Mouse (Mus musculus): Measurements from ENCODE around the gene Pcbp2. TPM values are rescaled to one million over a fixed set of nuclear protein-coding genes. Genes with fewer than 3 reads are reported as not detected.
A peak's percentile ranks its signal among the peaks of the same experiment; 100 is the strongest.

The Pcbp2 gene
- polyA plus RNA-seq, 1 experiment from 2014 or later: 302 TPM

DNA sequence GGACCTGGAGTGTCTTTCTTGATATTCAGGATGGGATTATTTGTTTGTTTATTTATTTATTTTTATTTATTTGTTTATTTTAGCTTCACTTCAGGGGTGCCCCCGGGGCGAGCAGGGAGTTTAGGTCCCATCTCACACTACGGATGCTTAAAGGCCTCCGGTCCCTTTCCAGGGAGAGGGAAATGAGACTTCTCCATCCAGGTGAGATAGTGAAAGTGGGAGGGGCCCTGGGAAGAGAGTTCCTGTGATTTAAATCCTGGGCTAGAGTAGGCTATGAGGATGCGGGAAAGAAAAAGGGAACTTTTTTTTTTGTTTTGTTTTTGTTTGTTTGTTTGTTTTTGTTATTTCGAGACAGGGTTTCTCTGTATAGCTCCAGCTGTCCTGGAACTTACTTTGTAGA lies 11.0 kb upstream of the Pcbp2 start:
- Histone ChIP-seq H3K4me1 (ENCODE audit: control insufficient read depth, insufficient read depth, low read length) (0 out of 2 replicates have a peak, but pooled peaks cover 4% of the 10 kb centered on the region), H3K9me3 (ENCODE audit: control insufficient read depth, low read depth, low read length) (no peaks in the 10 kb centered on the region), H3K27me3 (ENCODE audit: control insufficient read depth, insufficient read depth, low read length) (no peaks in the 10 kb centered on the region), H3K36me3 (ENCODE audit: control insufficient read depth, insufficient read depth, low read length) (no peaks in the 10 kb centered on the region), H3K27ac (ENCODE audit: low read length) (no peak overlapping the region; the same call in 1 of the 2 replicates), H3K9ac (replicated peaks; ENCODE audit: low read depth, low read length) (no peak overlapping the region), H3K4me2 (replicated peaks; ENCODE audit: low read depth, low read length) (peak overlapping the region; percentile 55), H3K4me3 (ENCODE audit: low read depth, low read length) (peak overlapping the region; percentile 37)
- no peak for ATAC-seq (ENCODE audit: insufficient number of reproducible peaks, insufficient read depth, low FRiP score, low read depth)
- WGBS: 30% methylated on average over 6 of the region's 6 CpGs

GRCm38 (mm10) chr15:102459847-102460246 lies 10.5 kb upstream of the Pcbp2 start:
- ATAC-seq (ENCODE audit: insufficient number of reproducible peaks, insufficient read depth, low FRiP score, low read depth): no peak
- no peaks in the 10 kb centered on the region for H3K27me3 ChIP-seq (ENCODE audit: control insufficient read depth, insufficient read depth, low read length)
- no peaks in the 10 kb centered on the region for H3K36me3 ChIP-seq (ENCODE audit: control insufficient read depth, insufficient read depth, low read length)
- 0 out of 2 replicates have a peak, but pooled peaks cover 4% of the 10 kb centered on the region for H3K4me1 ChIP-seq (ENCODE audit: control insufficient read depth, insufficient read depth, low read length)
- 66% methylated on average over 5 of the region's 5 CpGs for WGBS
- no peaks in the 10 kb centered on the region for H3K9me3 ChIP-seq (ENCODE audit: control insufficient read depth, low read depth, low read length)
- H3K9ac ChIP-seq (replicated peaks; ENCODE audit: low read depth, low read length): no peak overlapping the region
- H3K4me3 ChIP-seq (ENCODE audit: low read depth, low read length): peak overlapping the region; percentile 37; the same call in 1 of the 2 replicates
- H3K4me2 ChIP-seq (replicated peaks; ENCODE audit: low read depth, low read length): peak overlapping the region; percentile 55
- H3K27ac ChIP-seq (ENCODE audit: low read length): no peak overlapping the region

GRCm38 (mm10) chr15:102460409-102460808 lies 9.9 kb upstream of the Pcbp2 start:
- no peak overlapping the region for H3K27ac ChIP-seq (ENCODE audit: low read length)
- H3K36me3 ChIP-seq (ENCODE audit: control insufficient read depth, insufficient read depth, low read length): no peaks in the 10 kb centered on the region
- ATAC-seq (ENCODE audit: insufficient number of reproducible peaks, insufficient read depth, low FRiP score, low read depth): no peak
- no peak overlapping the region for H3K9ac ChIP-seq (replicated peaks; ENCODE audit: low read depth, low read length)
- H3K4me2 ChIP-seq (replicated peaks; ENCODE audit: low read depth, low read length): peak overlapping the region; percentile 55
- H3K4me1 ChIP-seq (ENCODE audit: control insufficient read depth, insufficient read depth, low read length): 0 out of 2 replicates have a peak, but pooled peaks cover 4% of the 10 kb centered on the region
- no peaks in the 10 kb centered on the region for H3K9me3 ChIP-seq (ENCODE audit: control insufficient read depth, low read depth, low read length)
- H3K27me3 ChIP-seq (ENCODE audit: control insufficient read depth, insufficient read depth, low read length): no peaks in the 10 kb centered on the region
- WGBS: 80% methylated on average over 12 of the region's 12 CpGs
- H3K4me3 ChIP-seq (ENCODE audit: low read depth, low read length): 0 out of 2 replicates have a peak overlapping the region, but pooled peaks have one; percentile 37

DNA sequence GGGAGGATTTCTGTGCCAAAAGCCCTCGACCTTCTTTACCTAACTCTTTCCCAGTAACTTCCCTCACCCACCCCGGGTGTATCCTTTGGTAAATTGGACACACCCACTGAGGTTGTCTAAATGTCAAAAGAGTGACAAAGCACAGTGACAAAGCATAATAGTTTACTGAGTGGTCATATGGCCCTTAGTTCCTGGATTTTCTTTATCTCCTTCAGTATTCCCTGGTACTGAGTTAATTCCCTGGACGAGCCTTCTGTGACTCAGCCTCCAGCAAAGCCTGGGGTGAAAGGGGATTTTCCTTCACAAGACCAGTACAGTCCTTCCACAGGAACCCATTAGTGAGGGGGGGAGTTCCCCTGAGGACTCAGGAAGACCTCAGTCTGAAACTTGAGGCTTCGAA lies 9.4 kb upstream of the Pcbp2 start:
- 59% methylated on average over 4 of the region's 4 CpGs for WGBS
- 0 out of 2 replicates have a peak overlapping the region, but pooled peaks have one; percentile 55 for H3K4me2 ChIP-seq (replicated peaks; ENCODE audit: low read depth, low read length)
- no peak overlapping the region for H3K27ac ChIP-seq (ENCODE audit: low read length)
- no peak for ATAC-seq (ENCODE audit: insufficient number of reproducible peaks, insufficient read depth, low FRiP score, low read depth)
- H3K27me3 ChIP-seq (ENCODE audit: control insufficient read depth, insufficient read depth, low read length): no peaks in the 10 kb centered on the region
- 0 out of 2 replicates have a peak, but pooled peaks cover 4% of the 10 kb centered on the region for H3K4me1 ChIP-seq (ENCODE audit: control insufficient read depth, insufficient read depth, low read length)
- H3K36me3 ChIP-seq (ENCODE audit: control insufficient read depth, insufficient read depth, low read length): no peaks in the 10 kb centered on the region
- no peaks in the 10 kb centered on the region for H3K9me3 ChIP-seq (ENCODE audit: control insufficient read depth, low read depth, low read length)
- H3K9ac ChIP-seq (replicated peaks; ENCODE audit: low read depth, low read length): no peak overlapping the region
- no peak overlapping the region for H3K4me3 ChIP-seq (ENCODE audit: low read depth, low read length)

GRCm38 (mm10) chr15:102461430-102462075 lies 8.8 kb upstream of the Pcbp2 start:
- no peak for ATAC-seq (ENCODE audit: insufficient number of reproducible peaks, insufficient read depth, low FRiP score, low read depth)

DNA sequence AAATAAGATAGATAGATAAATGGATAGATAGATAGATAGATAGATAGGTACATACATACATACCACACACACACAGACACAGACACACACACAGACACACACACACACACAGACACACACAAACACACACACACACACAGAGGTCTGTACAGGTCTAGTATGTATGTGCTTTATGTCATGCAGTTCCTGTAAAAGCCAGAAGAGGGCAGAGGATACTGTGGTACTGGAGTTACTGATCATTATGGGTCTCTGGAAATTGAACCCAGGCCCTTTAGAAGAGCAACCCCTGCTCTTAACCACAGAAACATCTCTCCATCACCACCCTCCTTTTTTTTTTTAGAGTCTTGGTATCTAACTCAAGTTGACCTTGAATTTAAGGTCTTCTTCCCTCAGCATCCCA lies 6.7 kb upstream of the Pcbp2 start:
- 0 out of 2 replicates have a peak, but pooled peaks cover 4% of the 10 kb centered on the region for H3K4me1 ChIP-seq (ENCODE audit: control insufficient read depth, insufficient read depth, low read length)
- no peaks in the 10 kb centered on the region for H3K9me3 ChIP-seq (ENCODE audit: control insufficient read depth, low read depth, low read length)
- no peak overlapping the region for H3K4me2 ChIP-seq (replicated peaks; ENCODE audit: low read depth, low read length)
- no peak overlapping the region for H3K4me3 ChIP-seq (ENCODE audit: low read depth, low read length)
- ATAC-seq (ENCODE audit: insufficient number of reproducible peaks, insufficient read depth, low FRiP score, low read depth): no peak
- H3K27ac ChIP-seq (ENCODE audit: low read length): no peak overlapping the region
- H3K36me3 ChIP-seq (ENCODE audit: control insufficient read depth, insufficient read depth, low read length): no peaks in the 10 kb centered on the region
- H3K9ac ChIP-seq (replicated peaks; ENCODE audit: low read depth, low read length): no peak overlapping the region
- H3K27me3 ChIP-seq (ENCODE audit: control insufficient read depth, insufficient read depth, low read length): no peaks in the 10 kb centered on the region

More at GRCm38 (mm10) chr15:102461430-102462075, 8.8 kb upstream of the Pcbp2 start:
- H3K9ac ChIP-seq (replicated peaks; ENCODE audit: low read depth, low read length): no peak overlapping the region
- 0 out of 2 replicates have a peak overlapping the region, but pooled peaks have one; percentile 55 for H3K4me2 ChIP-seq (replicated peaks; ENCODE audit: low read depth, low read length)
- H3K27me3 ChIP-seq (ENCODE audit: control insufficient read depth, insufficient read depth, low read length): no peaks in the 10 kb centered on the region
- H3K4me3 ChIP-seq (ENCODE audit: low read depth, low read length): no peak overlapping the region
- no peaks in the 10 kb centered on the region for H3K36me3 ChIP-seq (ENCODE audit: control insufficient read depth, insufficient read depth, low read length)
- H3K9me3 ChIP-seq (ENCODE audit: control insufficient read depth, low read depth, low read length): no peaks in the 10 kb centered on the region
- no peak overlapping the region for H3K27ac ChIP-seq (ENCODE audit: low read length)
- 0 out of 2 replicates have a peak, but pooled peaks cover 4% of the 10 kb centered on the region for H3K4me1 ChIP-seq (ENCODE audit: control insufficient read depth, insufficient read depth, low read length)
- WGBS: 71% methylated on average over 9 of the region's 9 CpGs

- ATAC-seq (ENCODE audit: insufficient number of reproducible peaks, insufficient read depth, low FRiP score, low read depth): no peak
- Histone ChIP-seq H3K36me3 (ENCODE audit: control insufficient read depth, insufficient read depth, low read length) (peaks cover 6% of the 10 kb centered on the region; the same call in 1 of the 2 replicates), H3K9ac (replicated peaks; ENCODE audit: low read depth, low read length) (no peak overlapping the region), H3K4me2 (replicated peaks; ENCODE audit: low read depth, low read length) (no peak overlapping the region), H3K9me3 (ENCODE audit: control insufficient read depth, low read depth, low read length) (no peaks in the 10 kb centered on the region), H3K27me3 (ENCODE audit: control insufficient read depth, insufficient read depth, low read length) (no peaks in the 10 kb centered on the region), H3K4me1 (ENCODE audit: control insufficient read depth, insufficient read depth, low read length) (peaks cover 8% of the 10 kb centered on the region; the same call in 1 of the 2 replicates), H3K4me3 (ENCODE audit: low read depth, low read length) (no peak overlapping the region), H3K27ac (ENCODE audit: low read length) (no peak overlapping the region)
- 95% methylated on average over 9 of the region's 9 CpGs for WGBS
Measured at GRCm38 (mm10) chr15:102468675-102469370, 1.5 kb upstream of the Pcbp2 start.

DNA sequence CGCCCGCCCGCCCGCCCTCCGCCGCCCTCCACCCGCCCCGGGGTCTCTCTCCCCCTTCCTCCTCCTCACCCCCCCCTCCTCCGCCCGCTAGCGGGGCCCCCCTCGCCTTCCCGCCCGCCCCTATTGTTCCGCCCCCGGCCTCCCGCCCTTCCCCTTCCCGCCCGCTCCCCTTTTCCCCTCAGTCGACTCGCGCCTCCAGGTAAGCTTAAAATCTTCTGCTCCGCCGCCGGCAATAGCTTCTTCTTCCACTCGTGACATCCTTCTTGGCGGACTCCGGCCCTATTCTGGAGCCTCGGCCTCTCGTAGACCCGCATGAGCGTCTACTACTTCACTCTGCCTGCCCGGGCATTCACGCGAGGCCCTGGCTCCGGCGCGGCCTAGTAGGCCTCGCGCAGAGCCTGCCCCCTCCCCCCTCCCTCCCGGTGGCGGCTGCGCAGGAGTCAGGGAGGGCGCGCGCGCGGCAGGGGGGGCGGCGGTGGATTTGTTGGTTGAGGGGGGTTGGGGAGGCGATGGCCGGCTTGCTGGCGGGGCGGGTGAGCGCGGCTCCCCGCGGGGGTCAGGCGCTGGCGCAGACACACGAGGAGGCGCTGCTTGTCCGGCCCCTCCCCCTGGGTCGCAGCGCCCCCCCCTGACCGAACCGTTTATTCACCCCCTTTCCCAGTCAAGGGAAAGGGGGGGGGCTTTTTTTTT lies 411 bp downstream of the Pcbp2 start:
- peak overlapping the region; percentile 98 for H3K27ac ChIP-seq (ENCODE audit: low read length)
- H3K4me3 ChIP-seq (ENCODE audit: low read depth, low read length): peak overlapping the region; percentile 70
- peaks cover 24% of the 10 kb centered on the region for H3K36me3 ChIP-seq (ENCODE audit: control insufficient read depth, insufficient read depth, low read length)
- no peaks in the 10 kb centered on the region for H3K9me3 ChIP-seq (ENCODE audit: control insufficient read depth, low read depth, low read length)
- WGBS: 2% methylated on average over 39 of the region's 67 CpGs
- peak overlapping the region; percentile 81 for H3K9ac ChIP-seq (replicated peaks; ENCODE audit: low read depth, low read length)
- no peaks in the 10 kb centered on the region for H3K27me3 ChIP-seq (ENCODE audit: control insufficient read depth, insufficient read depth, low read length)
- H3K4me1 ChIP-seq (ENCODE audit: control insufficient read depth, insufficient read depth, low read length): peaks cover 8% of the 10 kb centered on the region; the same call in 1 of the 2 replicates
- ATAC-seq (ENCODE audit: insufficient number of reproducible peaks, insufficient read depth, low FRiP score, low read depth): peak; percentile 57
- peak overlapping the region; percentile 77 for H3K4me2 ChIP-seq (replicated peaks; ENCODE audit: low read depth, low read length)
